Mouse (Mus musculus) neural tube, embryonic 11.5 days (tissue): ENCODE results near the gene Nme2. TPM values are rescaled to one million over a fixed set of nuclear protein-coding genes. Genes with fewer than 3 reads are reported as not detected.

Source experiments
- ATAC-seq: fragments of 200-750 bp; cut with Nextera tagmentation; 2 replicates; pipeline ENCODE4 v1.8.0; 2017; ENCODE audit warnings: moderate number of reproducible peaks, mild to moderate bottlenecking, moderate TSS enrichment, moderate library complexity; ENCODE audit not compliant: insufficient read depth, low FRiP score, low TSS enrichment
- DNase-seq: peaks from one replicate; pipeline ENCODE4 v3.0.0-alpha.2; 2015; ENCODE audit warnings: low spot score
- H3K27ac ChIP-seq: fragments of 300-500 bp; sonication (generic); 2 replicates; pipeline ENCODE4 v1.5.1; 2014; ENCODE audit warnings: low read depth, mild to moderate bottlenecking, low read length
- H3K27me3 ChIP-seq: fragments of 300-500 bp; sonication (generic); 2 replicates; pipeline ENCODE4 v1.6.1; 2014; ENCODE audit warnings: mild to moderate bottlenecking, low read length, mixed read lengths; ENCODE audit not compliant: control insufficient read depth, insufficient read depth
- H3K36me3 ChIP-seq: fragments of 300-500 bp; sonication (generic); 2 replicates; pipeline ENCODE4 v1.6.1; 2014; ENCODE audit warnings: mild to moderate bottlenecking, low read length, moderate library complexity, mixed read lengths; ENCODE audit not compliant: control insufficient read depth, insufficient read depth
- H3K4me1 ChIP-seq: fragments of 300-500 bp; sonication (generic); 2 replicates; pipeline ENCODE4 v1.6.1; 2014; ENCODE audit warnings: low read length, mixed read lengths; ENCODE audit not compliant: control insufficient read depth, insufficient read depth
- H3K4me2 ChIP-seq: fragments of 300-500 bp; sonication (generic); 2 replicates; pipeline ENCODE4 v1.6.1; 2014; ENCODE audit warnings: low read depth, mild to moderate bottlenecking, moderate library complexity
- H3K4me3 ChIP-seq: fragments of 300-500 bp; sonication (generic); 2 replicates; pipeline ENCODE4 v1.5.1; 2014; ENCODE audit warnings: low read depth, low read length
- H3K9ac ChIP-seq: fragments of 300-500 bp; sonication (generic); 2 replicates; pipeline ENCODE4 v1.6.1; 2014; ENCODE audit warnings: mild to moderate bottlenecking, low read length
- H3K9me3 ChIP-seq: fragments of 300-500 bp; sonication (generic); 2 replicates; pipeline ENCODE4 v1.6.1; 2016; ENCODE audit warnings: low read length; ENCODE audit not compliant: control insufficient read depth
- WGBS: fragments of 180-500 bp; shearing (Covaris S2); extraction: QIAGEN DNeasy Blood & Tissue Kit; methylation state at CpG from one replicate; pipeline ENCODE4 v1.1.7; 2014; 5-methylcytosine and 5-hydroxymethylcytosine counted together
- polyA plus RNA-seq: library from polyadenylated mRNA; unstranded; fragments of >200 nt; fragmentation: Nextera tagmentation; extraction: Ambion mirVana; gene quantifications from 2 replicates; pipeline ENCODE4 v1.2.1, GENCODE M21; 2014

Nme2 gene
- polyA plus RNA-seq, 1 experiment from 2014 or later = 109 TPM

GRCm38 (mm10) chr11:93969171-93969570 lies 13.1 kb upstream of the Nme2 start:
- Histone ChIP-seq H3K36me3 (peaks cover 8% of the 10 kb centered on the region; the same call in 1 of the 2 replicates), H3K4me1 (peaks cover 9% of the 10 kb centered on the region; the same call in 1 of the 2 replicates), H3K27me3 (no peaks in the 10 kb centered on the region), H3K4me2 (no peak overlapping the region), H3K4me3 (no peak overlapping the region), H3K9ac (no peak overlapping the region), H3K9me3 (no peaks in the 10 kb centered on the region), H3K27ac (no peak overlapping the region)
- DNase-seq (no peak), ATAC-seq (no peak)
- WGBS = 91% methylated on average over 6 of the region's 6 CpGs

- H3K27ac ChIP-seq = no peak overlapping the region
- H3K36me3 ChIP-seq = peaks cover 8% of the 10 kb centered on the region; the same call in 1 of the 2 replicates
- H3K4me2 ChIP-seq = peak overlapping the region; percentile 35
- no peaks in the 10 kb centered on the region for H3K27me3 ChIP-seq
- H3K4me3 ChIP-seq = peak overlapping the region; percentile 72
- 53% methylated on average over 6 of the region's 6 CpGs for WGBS
- ATAC-seq (no peak), DNase-seq (no peak)
- H3K9ac ChIP-seq = peak overlapping the region; percentile 33; the same call in 1 of the 2 replicates
- H3K9me3 ChIP-seq = no peaks in the 10 kb centered on the region
- peaks cover 9% of the 10 kb centered on the region; the same call in 1 of the 2 replicates for H3K4me1 ChIP-seq
These were observed 12.7 kb upstream of the Nme2 start for GRCm38 (mm10) chr11:93968848-93969128.

GRCm38 (mm10) chr11:93968005-93968847 lies 12.2 kb upstream of the Nme2 start, which contains the start of the genes Gm20390 and Nme1:
Gm20390 (minus strand) TSS chr11:93968293.
Nme1 (minus strand) TSS chr11:93968521.
- Histone ChIP-seq H3K36me3 (peaks cover 13% of the 10 kb centered on the region; the same call in 1 of the 2 replicates), H3K4me3 (peak within 1 kb of the TSS; percentile 72), H3K9me3 (no peaks in the 10 kb centered on the region), H3K4me1 (peaks cover 9% of the 10 kb centered on the region; the same call in 1 of the 2 replicates), H3K27me3 (no peaks in the 10 kb centered on the region), H3K4me2 (peak within 1 kb of the TSS; percentile 80), H3K9ac (peak within 1 kb of the TSS; percentile 76), H3K27ac (peak within 1 kb of the TSS; percentile 44)
- ATAC-seq (peak; percentile 92), DNase-seq (peak; percentile 99)
- under 1% methylated on average over 40 of the region's 40 CpGs for WGBS

DNA sequence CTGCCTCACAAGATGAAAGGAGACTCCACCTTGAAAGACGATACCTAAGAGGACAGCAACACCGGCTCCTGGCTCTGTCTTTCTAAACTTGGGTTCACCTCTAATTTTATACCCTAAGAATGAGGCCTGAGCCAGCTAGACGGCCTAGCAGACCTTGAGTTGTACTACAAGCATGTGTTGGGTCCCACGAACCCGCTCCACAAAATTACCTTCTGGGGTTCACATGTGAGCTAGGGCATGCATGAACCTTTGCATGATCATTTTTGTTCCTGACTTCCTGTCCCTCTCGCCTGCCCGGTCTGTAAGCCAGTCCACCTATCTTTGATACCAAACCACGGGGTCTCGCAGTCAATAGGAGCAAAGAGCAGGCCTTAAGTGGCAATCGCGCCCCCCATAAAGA lies 11.3 kb upstream of the Nme2 start:
- WGBS = 5% methylated on average over 11 of the region's 11 CpGs

DNA sequence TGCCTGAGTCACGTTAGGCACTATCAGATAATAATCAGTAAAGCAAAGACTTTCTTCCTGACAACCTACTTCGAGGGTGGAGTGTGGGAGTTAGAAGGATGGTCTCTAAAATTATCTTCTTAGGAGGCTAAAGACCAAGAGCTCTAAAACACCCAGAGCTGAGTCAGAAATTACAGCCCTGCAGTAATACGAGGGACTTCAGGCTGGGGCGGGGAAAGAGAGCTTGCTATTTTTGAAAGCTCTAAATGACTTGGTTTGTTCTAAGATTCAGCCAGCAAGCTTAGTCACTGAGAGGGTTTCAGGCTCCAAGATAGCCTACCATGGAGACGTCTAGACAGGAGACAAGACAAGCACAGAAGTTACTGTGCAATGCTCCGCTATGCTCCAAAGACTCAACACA lies 9.3 kb upstream of the Nme2 start:
- Histone ChIP-seq H3K4me2 (no peak overlapping the region), H3K36me3 (peaks cover 21% of the 10 kb centered on the region), H3K27ac (no peak overlapping the region), H3K9ac (no peak overlapping the region), H3K9me3 (no peaks in the 10 kb centered on the region), H3K4me3 (no peak overlapping the region), H3K4me1 (peaks cover 9% of the 10 kb centered on the region; the same call in 1 of the 2 replicates), H3K27me3 (no peaks in the 10 kb centered on the region)
- DNase-seq (no peak), ATAC-seq (no peak)
- 94% methylated on average over 6 of the region's 6 CpGs for WGBS

More for the DNA sequence above, 11.3 kb upstream of the Nme2 start:
- peak overlapping the region; percentile 76 for H3K9ac ChIP-seq
- H3K4me3 ChIP-seq = peak overlapping the region; percentile 72
- H3K27me3 ChIP-seq = no peaks in the 10 kb centered on the region
- H3K36me3 ChIP-seq = peaks cover 17% of the 10 kb centered on the region
- H3K9me3 ChIP-seq = no peaks in the 10 kb centered on the region
- peak overlapping the region; percentile 80 for H3K4me2 ChIP-seq
- ATAC-seq = no peak
- H3K27ac ChIP-seq = peak overlapping the region; percentile 44
- peaks cover 9% of the 10 kb centered on the region; the same call in 1 of the 2 replicates for H3K4me1 ChIP-seq
- peak; percentile 31 for DNase-seq

DNA sequence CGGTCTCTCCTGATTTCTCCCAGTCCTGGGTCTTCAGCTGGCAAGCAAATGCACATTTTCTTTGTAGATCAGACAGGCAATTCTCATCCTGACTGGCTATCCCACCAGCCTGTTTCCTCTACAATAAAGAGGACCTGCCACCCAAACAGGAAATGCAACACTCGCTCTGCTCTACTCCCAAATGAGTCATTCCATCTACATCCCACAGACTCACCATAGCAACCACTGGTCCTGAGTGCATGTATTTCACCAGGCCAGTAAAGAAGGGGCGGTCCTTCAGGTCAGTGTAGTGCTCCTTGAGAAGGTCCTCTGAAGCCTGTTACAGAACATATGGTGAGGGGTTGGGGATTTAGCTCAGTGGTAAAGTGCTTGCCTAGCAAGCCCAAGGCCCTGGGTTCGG lies 7.0 kb upstream of the Nme2 start:
- 86% methylated on average over 4 of the region's 4 CpGs for WGBS
- Histone ChIP-seq H3K4me3 (no peak overlapping the region), H3K4me1 (peaks cover 6% of the 10 kb centered on the region; the same call in 1 of the 2 replicates), H3K4me2 (no peak overlapping the region), H3K36me3 (peaks cover 27% of the 10 kb centered on the region), H3K9ac (no peak overlapping the region), H3K27ac (no peak overlapping the region), H3K9me3 (no peaks in the 10 kb centered on the region), H3K27me3 (no peaks in the 10 kb centered on the region)
- no peak for ATAC-seq
- DNase-seq = no peak

- no peak for ATAC-seq
- no peak overlapping the region for H3K9ac ChIP-seq
- no peak overlapping the region for H3K4me2 ChIP-seq
These were observed 5.4 kb upstream of the Nme2 start for GRCm38 (mm10) chr11:93961482-93961881.

DNA sequence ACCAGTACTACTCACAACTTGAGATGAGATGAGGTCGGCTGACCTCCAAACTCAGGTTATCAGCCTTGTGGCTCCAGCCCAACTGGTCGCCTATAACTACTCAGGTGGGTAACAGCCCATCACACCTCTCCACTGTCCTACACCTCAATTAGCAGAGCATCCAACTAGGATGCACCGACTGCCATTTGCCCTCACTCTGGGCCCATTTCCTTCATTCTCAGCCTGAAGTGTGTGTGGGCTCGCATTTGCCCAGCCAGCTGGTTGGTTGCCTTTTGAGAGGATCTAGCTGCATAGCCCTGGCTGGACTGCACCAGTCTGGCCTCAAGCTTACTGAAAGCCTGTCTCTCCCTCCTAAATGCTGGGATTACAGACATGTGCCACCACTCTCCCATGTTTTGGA lies 1.7 kb upstream of the Nme2 start:
- WGBS = 77% methylated on average over 4 of the region's 4 CpGs
- no peak for DNase-seq
- ATAC-seq = no peak
- no peak overlapping the region for H3K4me3 ChIP-seq
- H3K4me1 ChIP-seq = peaks cover 6% of the 10 kb centered on the region; the same call in 1 of the 2 replicates
- no peaks in the 10 kb centered on the region for H3K27me3 ChIP-seq
- no peak overlapping the region for H3K4me2 ChIP-seq
- H3K9me3 ChIP-seq = no peaks in the 10 kb centered on the region
- no peak overlapping the region for H3K27ac ChIP-seq
- peaks cover 13% of the 10 kb centered on the region for H3K36me3 ChIP-seq
- no peak overlapping the region for H3K9ac ChIP-seq

More at GRCm38 (mm10) chr11:93961482-93961881, 5.4 kb upstream of the Nme2 start:
- Histone ChIP-seq H3K4me1 (no peaks in the 10 kb centered on the region; the same call in 1 of the 2 replicates), H3K27me3 (no peaks in the 10 kb centered on the region), H3K27ac (no peak overlapping the region), H3K4me3 (no peak overlapping the region), H3K36me3 (peaks cover 30% of the 10 kb centered on the region), H3K9me3 (no peaks in the 10 kb centered on the region)
- DNase-seq = no peak
- WGBS = 96% methylated on average over 6 of the region's 6 CpGs
